Mouse (Mus musculus) thymus, adult 2 months (tissue): ENCODE data around the gene Slc9a9. TPM values are rescaled to one million over a fixed set of nuclear protein-coding genes. Genes with fewer than 3 reads are reported as not detected.
A peak's percentile ranks its signal among the peaks of the same experiment; 100 is the strongest.

Experiments
- DNase-seq: peaks from one replicate; pipeline ENCODE4 v3.0.0; 2021
- H3K27ac ChIP-seq: fragments of 200-500 bp; 2 replicates; pipeline ENCODE4 v1.5.1; 2012; ENCODE audit warnings: low read length, control low read depth; ENCODE audit not compliant: control insufficient read depth, insufficient read depth
- H3K27me3 ChIP-seq: fragments of 200-500 bp; 2 replicates; pipeline ENCODE4 v1.6.1; 2012; ENCODE audit warnings: mild to moderate bottlenecking, low read length, moderate library complexity, mixed read lengths; ENCODE audit not compliant: control insufficient read depth, insufficient read depth
- H3K36me3 ChIP-seq: fragments of 200-500 bp; 2 replicates; pipeline ENCODE4 v1.6.1; 2012; ENCODE audit warnings: mild to moderate bottlenecking, low read length, moderate library complexity; ENCODE audit not compliant: control insufficient read depth, insufficient read depth
- H3K4me1 ChIP-seq: fragments of 200-500 bp; replicated peaks from 2 replicates; pipeline ENCODE4 v1.6.1; 2012; ENCODE audit warnings: low read length; ENCODE audit not compliant: control insufficient read depth, insufficient read depth
- H3K4me3 ChIP-seq: fragments of 200-500 bp; 2 replicates; pipeline ENCODE4 v1.5.1; 2012; ENCODE audit warnings: mild to moderate bottlenecking, low read length, control low read depth, moderate library complexity; ENCODE audit not compliant: control insufficient read depth, insufficient read depth
- CTCF ChIP-seq: fragments of 200-500 bp; IDR thresholded peaks from 2 replicates; pipeline ENCODE4 v1.5.1; 2012; ENCODE audit warnings: mild to moderate bottlenecking, control low read depth, low read length, moderate library complexity, borderline replicate concordance; ENCODE audit not compliant: control insufficient read depth, poor library complexity, insufficient read depth; ENCODE audit errors: extremely low read depth
- POLR2A ChIP-seq: fragments of 200-500 bp; IDR thresholded peaks from 2 replicates; pipeline ENCODE4 v1.6.1; 2012; ENCODE audit warnings: mild to moderate bottlenecking, low read length, control low read depth, moderate library complexity; ENCODE audit not compliant: control insufficient read depth, poor library complexity, insufficient read depth; ENCODE audit errors: extremely low read depth
- WGBS: fragments of 180-500 bp; shearing (Covaris S2); methylation state at CpG from one replicate; pipeline ENCODE4 v1.1.7; 2018; 5-methylcytosine and 5-hydroxymethylcytosine counted together
- polyA plus RNA-seq: library from polyadenylated mRNA; depleted of rRNA; stranded (reverse); fragments of >200 nt; gene quantifications from 2 replicates; pipeline ENCODE4 v1.2.3, GENCODE M21; 2012

Slc9a9 gene
- polyA plus RNA-seq, 1 experiment: 49.7 TPM

- WGBS: 94% methylated on average over 2 of the region's 2 CpGs
These were observed 47.0 kb downstream of the Slc9a9 start for GRCm38 (mm10) chr9:94716695-94717094.

GRCm38 (mm10) chr9:94723631-94724030 is 53.9 kb downstream of the Slc9a9 start:
- WGBS: 96% methylated on average over 2 of the region's 2 CpGs
- no peak overlapping the region for H3K27ac ChIP-seq
- H3K27me3 ChIP-seq: no peaks in the 10 kb centered on the region
- no peak for DNase-seq
- peaks cover 14% of the 10 kb centered on the region for H3K36me3 ChIP-seq
- H3K4me3 ChIP-seq: no peak overlapping the region
- H3K4me1 ChIP-seq: no peaks in the 10 kb centered on the region
- TF ChIP-seq CTCF (no peak), POLR2A (no peak)

More at GRCm38 (mm10) chr9:94716695-94717094, 47.0 kb downstream of the Slc9a9 start:
- H3K27ac ChIP-seq: no peak overlapping the region
- TF ChIP-seq POLR2A: no peak
- TF ChIP-seq CTCF: no peak
- H3K4me1 ChIP-seq: no peaks in the 10 kb centered on the region
- no peak for DNase-seq
- no peaks in the 10 kb centered on the region for H3K27me3 ChIP-seq
- H3K4me3 ChIP-seq: no peak overlapping the region
- H3K36me3 ChIP-seq: peaks cover 44% of the 10 kb centered on the region

- H3K4me1 ChIP-seq: no peaks in the 10 kb centered on the region
- no peak overlapping the region for H3K27ac ChIP-seq
- DNase-seq: no peak
- WGBS: 97% methylated on average over 5 of the region's 5 CpGs
- no peak overlapping the region for H3K4me3 ChIP-seq
- TF ChIP-seq POLR2A: no peak
- no peak for TF ChIP-seq CTCF
- H3K36me3 ChIP-seq: peaks cover 5% of the 10 kb centered on the region
- no peaks in the 10 kb centered on the region for H3K27me3 ChIP-seq
These were observed 55.4 kb downstream of the Slc9a9 start for GRCm38 (mm10) chr9:94725121-94725520.

GRCm38 (mm10) chr9:94727457-94727856 is 57.7 kb downstream of the Slc9a9 start:
- H3K4me3 ChIP-seq: no peak overlapping the region
- no peak overlapping the region for H3K27ac ChIP-seq
- no peaks in the 10 kb centered on the region for H3K4me1 ChIP-seq
- H3K36me3 ChIP-seq: no peaks in the 10 kb centered on the region; the same call in 1 of the 2 replicates
- no peaks in the 10 kb centered on the region for H3K27me3 ChIP-seq
- DNase-seq: peak; percentile 35
- 47% methylated on average over 5 of the region's 5 CpGs for WGBS
- TF ChIP-seq CTCF: no peak
- no peak for TF ChIP-seq POLR2A

- TF ChIP-seq CTCF (no peak), POLR2A (no peak)
- WGBS: 94% methylated on average over 8 of the region's 8 CpGs
- H3K27me3 ChIP-seq: no peaks in the 10 kb centered on the region
- no peak for DNase-seq
- H3K36me3 ChIP-seq: no peaks in the 10 kb centered on the region
- no peak overlapping the region for H3K27ac ChIP-seq
- H3K4me1 ChIP-seq: no peaks in the 10 kb centered on the region
- H3K4me3 ChIP-seq: no peak overlapping the region
These were observed 60.7 kb downstream of the Slc9a9 start for GRCm38 (mm10) chr9:94730396-94730795.

- no peak overlapping the region for H3K4me3 ChIP-seq
- H3K27me3 ChIP-seq: no peaks in the 10 kb centered on the region
- no peak overlapping the region for H3K27ac ChIP-seq
- no peaks in the 10 kb centered on the region for H3K36me3 ChIP-seq
- WGBS: 92% methylated on average over 6 of the region's 6 CpGs
- DNase-seq: no peak
- TF ChIP-seq CTCF: no peak
- no peak for TF ChIP-seq POLR2A
- no peaks in the 10 kb centered on the region for H3K4me1 ChIP-seq
These were observed 62.4 kb downstream of the Slc9a9 start for GRCm38 (mm10) chr9:94732136-94732535.
